Mouse (Mus musculus): ENCODE results near the gene Tnr. TPM values are rescaled to one million over a fixed set of nuclear protein-coding genes. Genes with fewer than 3 reads are reported as not detected.

Tnr gene
- polyA plus RNA-seq, 1 experiment from 2014 or later: not detected

- H3K27ac ChIP-seq (ENCODE audit: low read depth, low read length): no peak overlapping the region
- H3K27me3 ChIP-seq (ENCODE audit: control insufficient read depth, insufficient read depth, low read length): no peaks in the 10 kb centered on the region
- no peaks in the 10 kb centered on the region for H3K36me3 ChIP-seq (ENCODE audit: control insufficient read depth, insufficient read depth, low read length)
- H3K4me3 ChIP-seq (ENCODE audit: low read length): no peak overlapping the region
- no peaks in the 10 kb centered on the region for H3K9me3 ChIP-seq (ENCODE audit: control insufficient read depth, low read length)
- H3K9ac ChIP-seq (ENCODE audit: low read depth, low read length): no peak overlapping the region
- no peak for ATAC-seq (ENCODE audit: low FRiP score, low TSS enrichment)
- H3K4me1 ChIP-seq (ENCODE audit: control insufficient read depth, insufficient read depth, low read length): no peaks in the 10 kb centered on the region
- 48% methylated on average over 17 of the region's 17 CpGs for WGBS
- H3K4me2 ChIP-seq (replicated peaks; ENCODE audit: low read depth, low read length): no peak overlapping the region
Measured at GRCm38 (mm10) chr1:159551591-159552442, 28.2 kb downstream of the Tnr start.

- Histone ChIP-seq H3K27ac (ENCODE audit: low read depth, low read length) (no peak overlapping the region), H3K4me3 (ENCODE audit: low read length) (no peak overlapping the region), H3K9me3 (ENCODE audit: control insufficient read depth, low read length) (no peaks in the 10 kb centered on the region), H3K27me3 (ENCODE audit: control insufficient read depth, insufficient read depth, low read length) (no peaks in the 10 kb centered on the region), H3K9ac (ENCODE audit: low read depth, low read length) (no peak overlapping the region), H3K4me1 (ENCODE audit: control insufficient read depth, insufficient read depth, low read length) (no peaks in the 10 kb centered on the region), H3K36me3 (ENCODE audit: control insufficient read depth, insufficient read depth, low read length) (no peaks in the 10 kb centered on the region), H3K4me2 (replicated peaks; ENCODE audit: low read depth, low read length) (no peak overlapping the region)
- ATAC-seq (ENCODE audit: low FRiP score, low TSS enrichment): no peak
- 60% methylated on average over 3 of the region's 3 CpGs for WGBS
Measured at GRCm38 (mm10) chr1:159561616-159562015, 38.0 kb downstream of the Tnr start.

GRCm38 (mm10) chr1:159565129-159565528, 41.6 kb downstream of the Tnr start:
- Histone ChIP-seq H3K4me3 (ENCODE audit: low read length) (no peak overlapping the region), H3K4me1 (ENCODE audit: control insufficient read depth, insufficient read depth, low read length) (no peaks in the 10 kb centered on the region), H3K9ac (ENCODE audit: low read depth, low read length) (no peak overlapping the region), H3K9me3 (ENCODE audit: control insufficient read depth, low read length) (no peaks in the 10 kb centered on the region), H3K27ac (ENCODE audit: low read depth, low read length) (no peak overlapping the region), H3K4me2 (replicated peaks; ENCODE audit: low read depth, low read length) (no peak overlapping the region), H3K27me3 (ENCODE audit: control insufficient read depth, insufficient read depth, low read length) (no peaks in the 10 kb centered on the region), H3K36me3 (ENCODE audit: control insufficient read depth, insufficient read depth, low read length) (no peaks in the 10 kb centered on the region)
- ATAC-seq (ENCODE audit: low FRiP score, low TSS enrichment): no peak
- 100% methylated on average over 1 of the region's 1 CpGs for WGBS

- no peaks in the 10 kb centered on the region for H3K36me3 ChIP-seq (ENCODE audit: control insufficient read depth, insufficient read depth, low read length)
- H3K27me3 ChIP-seq (ENCODE audit: control insufficient read depth, insufficient read depth, low read length): no peaks in the 10 kb centered on the region
- no peak overlapping the region for H3K27ac ChIP-seq (ENCODE audit: low read depth, low read length)
- no peak overlapping the region for H3K4me2 ChIP-seq (replicated peaks; ENCODE audit: low read depth, low read length)
- no peak overlapping the region for H3K9ac ChIP-seq (ENCODE audit: low read depth, low read length)
- no peaks in the 10 kb centered on the region for H3K9me3 ChIP-seq (ENCODE audit: control insufficient read depth, low read length)
- no peaks in the 10 kb centered on the region for H3K4me1 ChIP-seq (ENCODE audit: control insufficient read depth, insufficient read depth, low read length)
- WGBS: 81% methylated on average over 6 of the region's 6 CpGs
- ATAC-seq (ENCODE audit: low FRiP score, low TSS enrichment): no peak
- no peak overlapping the region for H3K4me3 ChIP-seq (ENCODE audit: low read length)
Measured at GRCm38 (mm10) chr1:159566046-159566445, 42.5 kb downstream of the Tnr start.

- no peak for ATAC-seq (ENCODE audit: low FRiP score, low TSS enrichment)
- 75% methylated on average over 7 of the region's 7 CpGs for WGBS
- no peak overlapping the region for H3K9ac ChIP-seq (ENCODE audit: low read depth, low read length)
- H3K27me3 ChIP-seq (ENCODE audit: control insufficient read depth, insufficient read depth, low read length): no peaks in the 10 kb centered on the region
- no peak overlapping the region for H3K4me2 ChIP-seq (replicated peaks; ENCODE audit: low read depth, low read length)
- no peak overlapping the region for H3K4me3 ChIP-seq (ENCODE audit: low read length)
- no peaks in the 10 kb centered on the region for H3K36me3 ChIP-seq (ENCODE audit: control insufficient read depth, insufficient read depth, low read length)
- H3K9me3 ChIP-seq (ENCODE audit: control insufficient read depth, low read length): no peaks in the 10 kb centered on the region
- no peak overlapping the region for H3K27ac ChIP-seq (ENCODE audit: low read depth, low read length)
- H3K4me1 ChIP-seq (ENCODE audit: control insufficient read depth, insufficient read depth, low read length): no peaks in the 10 kb centered on the region
Measured at GRCm38 (mm10) chr1:159567171-159567570, 43.6 kb downstream of the Tnr start.

GRCm38 (mm10) chr1:159570270-159570669, 46.7 kb downstream of the Tnr start:
- Histone ChIP-seq H3K27me3 (ENCODE audit: control insufficient read depth, insufficient read depth, low read length) (no peaks in the 10 kb centered on the region), H3K4me2 (replicated peaks; ENCODE audit: low read depth, low read length) (no peak overlapping the region), H3K4me1 (ENCODE audit: control insufficient read depth, insufficient read depth, low read length) (no peaks in the 10 kb centered on the region), H3K27ac (ENCODE audit: low read depth, low read length) (no peak overlapping the region), H3K36me3 (ENCODE audit: control insufficient read depth, insufficient read depth, low read length) (no peaks in the 10 kb centered on the region), H3K9ac (ENCODE audit: low read depth, low read length) (no peak overlapping the region), H3K9me3 (ENCODE audit: control insufficient read depth, low read length) (no peaks in the 10 kb centered on the region), H3K4me3 (ENCODE audit: low read length) (no peak overlapping the region)
- WGBS: 60% methylated on average over 8 of the region's 8 CpGs
- no peak for ATAC-seq (ENCODE audit: low FRiP score, low TSS enrichment)

GRCm38 (mm10) chr1:159570831-159571230, 47.3 kb downstream of the Tnr start:
- H3K4me1 ChIP-seq (ENCODE audit: control insufficient read depth, insufficient read depth, low read length): no peaks in the 10 kb centered on the region
- H3K27ac ChIP-seq (ENCODE audit: low read depth, low read length): no peak overlapping the region
- H3K9me3 ChIP-seq (ENCODE audit: control insufficient read depth, low read length): no peaks in the 10 kb centered on the region
- H3K4me3 ChIP-seq (ENCODE audit: low read length): no peak overlapping the region
- no peaks in the 10 kb centered on the region for H3K36me3 ChIP-seq (ENCODE audit: control insufficient read depth, insufficient read depth, low read length)
- no peaks in the 10 kb centered on the region for H3K27me3 ChIP-seq (ENCODE audit: control insufficient read depth, insufficient read depth, low read length)
- no peak for ATAC-seq (ENCODE audit: low FRiP score, low TSS enrichment)
- WGBS: 81% methylated on average over 2 of the region's 2 CpGs
- no peak overlapping the region for H3K4me2 ChIP-seq (replicated peaks; ENCODE audit: low read depth, low read length)
- H3K9ac ChIP-seq (ENCODE audit: low read depth, low read length): no peak overlapping the region

GRCm38 (mm10) chr1:159571951-159572350, 48.4 kb downstream of the Tnr start:
- Histone ChIP-seq H3K9ac (ENCODE audit: low read depth, low read length) (no peak overlapping the region), H3K36me3 (ENCODE audit: control insufficient read depth, insufficient read depth, low read length) (no peaks in the 10 kb centered on the region), H3K27me3 (ENCODE audit: control insufficient read depth, insufficient read depth, low read length) (no peaks in the 10 kb centered on the region), H3K9me3 (ENCODE audit: control insufficient read depth, low read length) (no peaks in the 10 kb centered on the region), H3K4me2 (replicated peaks; ENCODE audit: low read depth, low read length) (no peak overlapping the region), H3K4me1 (ENCODE audit: control insufficient read depth, insufficient read depth, low read length) (no peaks in the 10 kb centered on the region), H3K4me3 (ENCODE audit: low read length) (no peak overlapping the region), H3K27ac (ENCODE audit: low read depth, low read length) (no peak overlapping the region)
- no peak for ATAC-seq (ENCODE audit: low FRiP score, low TSS enrichment)
- WGBS: 93% methylated on average over 3 of the region's 3 CpGs

- H3K9me3 ChIP-seq (ENCODE audit: control insufficient read depth, low read length): no peaks in the 10 kb centered on the region
- no peak overlapping the region for H3K4me3 ChIP-seq (ENCODE audit: low read length)
- no peak overlapping the region for H3K9ac ChIP-seq (ENCODE audit: low read depth, low read length)
- H3K36me3 ChIP-seq (ENCODE audit: control insufficient read depth, insufficient read depth, low read length): no peaks in the 10 kb centered on the region
- H3K4me1 ChIP-seq (ENCODE audit: control insufficient read depth, insufficient read depth, low read length): no peaks in the 10 kb centered on the region
- no peak overlapping the region for H3K4me2 ChIP-seq (replicated peaks; ENCODE audit: low read depth, low read length)
- no peak for ATAC-seq (ENCODE audit: low FRiP score, low TSS enrichment)
- WGBS: 81% methylated on average over 2 of the region's 2 CpGs
- H3K27ac ChIP-seq (ENCODE audit: low read depth, low read length): no peak overlapping the region
- no peaks in the 10 kb centered on the region for H3K27me3 ChIP-seq (ENCODE audit: control insufficient read depth, insufficient read depth, low read length)
Measured at GRCm38 (mm10) chr1:159573116-159573515, 49.5 kb downstream of the Tnr start.

Data from kidney, embryonic 14.5 days (tissue).